Mouse (Mus musculus) T-helper 1 cell (primary cell): Measurements from ENCODE around the gene Slit3.

Experiments
- in situ Hi-C: fragments of 300-600 bp; cut with MboI, MseI; formaldehyde crosslinking; loops from one replicate; pipeline ENCODE4 v1.15.1; 2025; ENCODE audit warnings: high pct_unique_total_duplicates

Slit3 gene

DNA sequence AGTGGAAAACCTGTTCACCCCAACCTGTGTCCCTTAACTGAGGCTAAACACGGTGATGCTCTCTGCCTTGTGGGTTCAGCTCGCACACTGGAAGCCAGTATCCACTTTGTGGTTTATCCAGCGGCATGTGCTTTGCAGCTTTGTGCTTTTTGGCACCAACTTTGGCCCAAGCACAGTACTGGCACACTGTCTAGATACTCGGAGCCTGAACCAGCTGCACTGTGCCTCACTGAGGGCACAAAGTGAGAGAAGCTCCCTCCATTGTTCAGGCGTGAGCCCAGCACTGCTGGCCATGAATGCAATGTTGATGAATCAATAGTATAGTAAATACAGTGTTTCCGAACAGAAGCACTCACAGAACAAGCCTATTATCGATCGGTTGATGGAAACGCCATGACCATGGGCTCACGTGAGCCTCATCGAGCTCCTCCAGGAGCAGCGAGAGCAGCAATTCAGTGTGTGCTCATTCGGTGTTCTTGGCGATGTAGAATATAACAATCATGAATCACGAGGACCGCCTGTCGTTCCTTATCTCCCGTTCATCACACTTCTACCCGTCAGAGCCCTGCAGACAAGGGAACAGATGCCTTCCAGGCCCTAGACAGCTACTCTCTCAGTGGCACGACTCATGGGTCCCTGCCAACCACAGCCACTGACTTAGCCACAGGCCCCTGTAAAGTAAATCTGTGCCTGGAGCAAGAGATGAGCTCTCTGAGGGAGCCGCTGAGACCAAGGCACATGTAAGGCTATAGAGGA is 503.7 kb downstream of the Slit3 start:
- in situ Hi-C loops = no loop called here

DNA sequence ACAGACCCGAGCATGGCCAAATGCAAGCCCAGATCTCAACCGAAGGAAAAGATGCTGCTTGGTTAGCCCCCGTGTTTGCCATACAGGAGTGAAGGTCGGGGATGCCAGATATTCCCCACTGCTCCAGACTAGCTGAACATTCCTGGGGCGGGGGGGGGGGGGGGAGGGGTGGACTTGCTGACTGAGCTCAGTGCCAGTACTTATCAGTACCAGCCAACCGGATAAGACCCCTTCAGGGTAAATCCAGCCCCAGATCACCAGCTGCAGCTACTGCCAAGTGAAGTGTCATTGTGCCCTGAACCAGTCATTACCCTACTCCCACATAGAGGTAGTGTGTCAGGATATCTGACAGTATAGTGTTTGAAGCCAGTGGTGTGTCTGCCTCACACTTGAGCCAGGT is 504.6 kb downstream of the Slit3 start:
- in situ Hi-C loops = no loop called here

DNA sequence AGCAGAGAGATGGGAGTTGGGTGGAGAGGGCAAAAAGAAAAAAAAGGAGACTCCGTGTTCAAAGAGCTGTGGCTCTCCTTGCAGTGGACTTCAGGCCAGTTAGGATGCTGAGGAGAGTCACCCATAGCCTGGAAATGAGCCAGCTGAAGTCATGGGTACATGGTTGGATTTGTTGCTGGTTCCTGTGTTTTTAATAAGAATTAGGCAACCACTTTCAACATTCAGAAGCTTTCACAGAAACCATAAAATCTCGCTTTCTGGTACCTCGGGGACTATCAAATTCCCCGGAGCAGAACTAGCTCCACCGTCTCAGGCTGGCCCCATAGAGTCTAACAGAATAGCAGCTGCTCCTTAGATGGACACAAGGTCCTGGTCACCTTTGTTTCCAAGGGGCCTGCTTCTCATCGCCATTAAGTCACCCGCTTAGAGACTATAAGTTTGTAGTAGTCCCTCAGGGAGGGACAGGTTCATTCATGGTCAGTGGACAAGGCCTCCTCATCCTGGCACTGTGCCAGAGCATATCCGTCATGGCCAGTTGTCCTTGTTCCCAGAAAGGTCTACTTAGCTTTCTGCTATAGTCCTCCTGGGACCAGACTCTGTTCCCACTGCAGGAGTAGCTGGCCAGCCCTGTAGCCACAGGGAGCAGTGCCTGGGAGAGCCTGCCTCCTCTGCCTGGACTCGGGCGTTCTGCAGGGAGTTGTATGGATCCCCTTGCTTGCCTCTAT is 505.3 kb downstream of the Slit3 start:
- in situ Hi-C loops = no loop called here

DNA sequence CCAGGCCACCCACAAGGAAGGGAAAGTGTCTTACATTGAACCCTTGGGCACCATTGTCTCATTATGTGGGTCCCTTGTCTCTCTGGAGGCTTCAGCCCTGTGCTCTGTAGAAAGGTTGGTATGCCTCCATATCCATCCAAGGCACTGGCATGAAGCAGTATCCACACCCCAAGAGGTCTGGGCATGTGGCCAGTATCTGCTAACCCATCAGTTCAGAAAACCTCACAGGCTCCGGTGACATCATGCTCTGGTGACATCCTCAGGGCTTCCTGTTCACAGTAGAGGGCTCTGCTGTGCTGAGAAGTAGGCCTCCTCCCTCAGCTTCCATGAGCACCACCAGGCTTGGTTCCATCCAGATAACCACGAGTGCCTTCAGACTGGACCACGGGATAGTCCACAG is 506.8 kb downstream of the Slit3 start:
- in situ Hi-C loops = no loop called here

DNA sequence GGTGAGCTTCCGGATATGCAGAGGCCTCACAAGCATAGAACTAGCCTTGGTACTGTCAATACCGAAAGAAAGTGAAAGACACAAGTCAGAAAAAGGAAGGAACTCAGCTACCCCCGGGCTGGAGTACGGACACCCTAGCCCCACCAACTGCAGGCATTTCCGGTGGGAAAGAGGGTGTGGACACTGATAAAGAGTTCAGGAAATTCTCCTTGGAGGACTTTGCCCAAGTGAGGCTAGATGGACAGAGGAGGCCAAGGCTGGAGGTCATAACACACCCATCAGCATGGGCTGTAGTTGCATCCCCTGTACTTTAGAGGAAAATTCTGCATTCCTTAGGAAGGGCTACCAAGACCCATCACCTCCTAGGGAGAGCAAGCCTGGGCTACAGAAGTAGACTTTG is 511.2 kb downstream of the Slit3 start:
- in situ Hi-C loops = no loop called here

DNA sequence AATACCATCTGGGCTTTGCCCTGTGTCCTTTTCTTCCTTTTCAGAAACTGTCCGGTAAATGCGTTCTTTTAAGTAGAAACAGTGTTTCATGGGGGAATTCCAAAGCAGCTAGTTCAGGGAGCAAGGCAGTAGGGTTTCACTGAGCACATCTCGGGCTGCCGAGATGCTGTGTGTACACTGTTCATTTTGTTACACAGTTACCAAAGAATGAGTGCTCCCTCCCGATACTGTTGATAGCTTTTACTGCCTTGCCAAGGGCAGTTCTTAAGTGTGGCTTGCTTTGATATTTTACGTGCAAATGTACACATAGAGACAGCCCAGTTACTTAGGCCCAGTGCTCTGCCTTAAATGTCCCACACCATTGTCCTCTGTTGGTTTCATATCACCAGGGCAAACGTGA is 516.1 kb downstream of the Slit3 start:
- in situ Hi-C loops = no loop called here

GRCm38 (mm10) chr11:35638862-35639384 is 517.9 kb downstream of the Slit3 start:
- in situ Hi-C loops = no loop called here

- in situ Hi-C loops = no loop called here
These were observed 518.4 kb downstream of the Slit3 start for GRCm38 (mm10) chr11:35639428-35639827.

GRCm38 (mm10) chr11:35651286-35651685 is 530.3 kb downstream of the Slit3 start:
- in situ Hi-C loops = no loop called here

- in situ Hi-C loops = no loop called here
These were observed 534.8 kb downstream of the Slit3 start for GRCm38 (mm10) chr11:35655836-35656235.

GRCm38 (mm10) chr11:35657582-35657981 is 536.6 kb downstream of the Slit3 start:
- in situ Hi-C loops = no loop called here

- in situ Hi-C loops = loop anchor here (10.0 kb wide), 1 partner anchor 1686 kb away; no protein-coding TSS in a partner anchor
These were observed 539.9 kb downstream of the Slit3 start for GRCm38 (mm10) chr11:35660967-35661366.

DNA sequence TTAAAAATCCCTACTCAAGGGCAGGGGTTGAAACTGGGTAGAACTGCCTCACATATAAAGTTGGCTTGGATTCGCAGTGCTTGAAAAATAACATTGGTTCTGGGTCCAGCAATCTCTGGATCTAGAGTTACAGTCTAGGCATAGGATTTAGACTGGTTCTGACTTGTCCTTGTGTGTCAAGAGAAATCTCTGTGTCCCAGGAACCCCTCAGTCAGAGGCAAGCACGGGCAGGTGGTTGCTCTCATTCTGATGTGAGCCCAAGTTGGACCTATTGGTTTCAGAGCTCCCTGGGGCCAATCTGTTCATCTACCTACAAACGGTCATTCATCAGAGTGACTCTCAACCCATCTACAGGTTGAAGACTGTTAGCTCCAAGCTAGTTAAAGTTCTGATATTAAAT is 541.9 kb downstream of the Slit3 start:
- in situ Hi-C loops = loop anchor here (10.0 kb wide), 1 partner anchor 1688 kb away; no protein-coding TSS in a partner anchor

DNA sequence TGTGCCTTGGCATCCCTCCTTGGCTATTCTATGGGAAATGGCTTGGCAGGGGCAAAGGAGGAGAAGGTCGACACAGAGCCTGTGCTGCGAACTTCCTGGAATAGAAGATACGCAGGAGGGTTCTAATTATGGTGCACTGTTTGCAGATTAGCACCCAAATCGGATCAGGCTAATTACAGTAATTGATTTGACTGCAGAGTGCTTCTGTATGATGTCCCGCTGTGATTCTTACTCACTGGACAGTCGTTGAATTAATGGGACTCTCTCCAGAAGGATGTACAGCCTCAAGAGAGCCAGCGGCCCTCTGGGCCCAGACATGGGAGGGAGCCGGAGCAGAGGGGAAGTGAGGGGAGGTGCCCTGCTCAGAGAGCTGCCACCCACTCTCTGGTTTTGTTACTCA is 542.6 kb downstream of the Slit3 start:
- in situ Hi-C loops = loop anchor here (10.0 kb wide), 1 partner anchor 1689 kb away; no protein-coding TSS in a partner anchor

- in situ Hi-C loops = loop anchor here (5.0 to 10.0 kb wide), 2 partner anchors 818 to 1690 kb away; no protein-coding TSS in a partner anchor
These were observed 544.0 kb downstream of the Slit3 start for GRCm38 (mm10) chr11:35664991-35665390.

DNA sequence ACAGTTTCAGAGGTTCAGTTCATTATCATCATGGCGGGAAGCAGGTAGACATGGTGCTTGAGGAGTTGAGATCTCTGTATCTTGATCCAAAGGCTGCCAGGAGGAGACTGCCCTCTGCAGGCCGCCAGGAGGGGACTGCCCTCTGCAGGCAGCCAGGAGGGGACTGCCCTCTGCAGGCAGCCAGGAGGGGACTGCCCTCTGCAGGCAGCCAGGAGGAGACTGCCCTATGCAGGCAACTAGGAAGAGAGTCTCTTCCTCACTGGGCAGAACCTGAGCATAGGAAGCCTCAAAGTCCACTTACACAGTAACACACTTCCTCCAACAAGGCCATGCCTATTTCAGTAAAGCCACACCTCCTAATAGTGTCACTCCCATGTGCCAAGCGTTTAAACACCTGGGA is 546.4 kb downstream of the Slit3 start:
- in situ Hi-C loops = loop anchor here (5.0 to 10.0 kb wide), 2 partner anchors 820 to 1693 kb away; no protein-coding TSS in a partner anchor

- in situ Hi-C loops = loop anchor here (5.0 to 10.0 kb wide), 2 partner anchors 821 to 1693 kb away; no protein-coding TSS in a partner anchor
These were observed 547.1 kb downstream of the Slit3 start for GRCm38 (mm10) chr11:35668138-35668537.

DNA sequence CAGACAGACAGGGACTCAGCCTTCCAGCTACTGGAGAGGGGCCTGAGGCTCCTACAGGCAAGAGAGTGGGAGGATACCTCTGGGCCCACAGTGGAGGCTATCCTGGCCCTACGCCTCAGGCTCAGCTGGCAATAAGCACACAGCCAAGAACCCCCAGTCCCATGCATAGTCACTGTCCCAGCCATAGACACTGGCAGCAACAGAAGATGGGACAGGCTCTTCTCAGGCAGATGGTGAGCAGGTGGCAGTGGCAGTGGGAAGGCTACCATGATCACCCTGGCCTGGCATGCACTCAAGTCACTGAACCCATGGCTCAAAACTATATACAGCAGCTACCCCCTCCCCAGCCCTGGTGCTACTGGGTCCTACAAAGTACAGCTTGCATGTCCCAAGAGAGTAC is 547.7 kb downstream of the Slit3 start:
- in situ Hi-C loops = loop anchor here (5.0 to 10.0 kb wide), 2 partner anchors 821 to 1694 kb away; no protein-coding TSS in a partner anchor

GRCm38 (mm10) chr11:35669536-35669935 is 548.5 kb downstream of the Slit3 start:
- in situ Hi-C loops = loop anchor here (5.0 to 10.0 kb wide), 2 partner anchors 822 to 1695 kb away; no protein-coding TSS in a partner anchor

GRCm38 (mm10) chr11:35670181-35670580 is 549.2 kb downstream of the Slit3 start:
- in situ Hi-C loops = no loop called here

GRCm38 (mm10) chr11:35670746-35671145 is 549.7 kb downstream of the Slit3 start:
- in situ Hi-C loops = no loop called here

- in situ Hi-C loops = no loop called here
These were observed 552.0 kb downstream of the Slit3 start for GRCm38 (mm10) chr11:35673050-35673449.
